Mouse (Mus musculus) liver, adult (tissue): ENCODE measurements at regions not wholly inside any gene's neighbourhood (a gene's known extent, or its start where the extent isn't known, plus 50 kb on each side); places are given as distances from the start of the nearest gene placed in this dataset.

Experiments used
- GATA4 ChIP-seq: IDR thresholded peaks from 2 replicates; pipeline ENCODE4 v1.6.1; 2014; ENCODE audit warnings: mild to moderate bottlenecking, low read length; ENCODE audit not compliant: insufficient replicate concordance

- no peak for TF ChIP-seq GATA4
Observed at GRCm38 (mm10) chr17:79481112-79481738, 126.3 kb upstream of the Cdc42ep3 start.

GRCm38 (mm10) chr17:79481936-79482335 lies 127.0 kb upstream of the Cdc42ep3 start:
- no peak for TF ChIP-seq GATA4

GRCm38 (mm10) chr17:79485239-79485638 lies 126.4 kb upstream of the Rmdn2 start:
- no peak for TF ChIP-seq GATA4

- TF ChIP-seq GATA4, result no peak
Observed at GRCm38 (mm10) chr17:79489306-79489705, 122.4 kb upstream of the Rmdn2 start.

- no peak for TF ChIP-seq GATA4
Observed at GRCm38 (mm10) chr17:79497629-79498028, 114.0 kb upstream of the Rmdn2 start.

- no peak for TF ChIP-seq GATA4
Observed at GRCm38 (mm10) chr17:79498321-79498720, 113.3 kb upstream of the Rmdn2 start.

- no peak for TF ChIP-seq GATA4
Observed at GRCm38 (mm10) chr17:79501031-79501474, 110.6 kb upstream of the Rmdn2 start.

- no peak for TF ChIP-seq GATA4
Observed at GRCm38 (mm10) chr17:79501926-79502325, 109.7 kb upstream of the Rmdn2 start.

- no peak for TF ChIP-seq GATA4
Observed at GRCm38 (mm10) chr17:79503037-79503436, 108.6 kb upstream of the Rmdn2 start.

- no peak for TF ChIP-seq GATA4
Observed at GRCm38 (mm10) chr17:79504209-79504608, 107.5 kb upstream of the Rmdn2 start.

GRCm38 (mm10) chr17:79505565-79505964 lies 106.1 kb upstream of the Rmdn2 start:
- no peak for TF ChIP-seq GATA4

GRCm38 (mm10) chr17:79509281-79509680 lies 102.4 kb upstream of the Rmdn2 start:
- no peak for TF ChIP-seq GATA4

GRCm38 (mm10) chr17:79509957-79510710 lies 101.5 kb upstream of the Rmdn2 start:
- TF ChIP-seq GATA4, result no peak

- no peak for TF ChIP-seq GATA4
Observed at GRCm38 (mm10) chr17:79511218-79511617, 100.4 kb upstream of the Rmdn2 start.

GRCm38 (mm10) chr17:79514076-79514475 lies 97.6 kb upstream of the Rmdn2 start:
- TF ChIP-seq GATA4, result no peak

- no peak for TF ChIP-seq GATA4
Observed at GRCm38 (mm10) chr17:79518185-79518584, 93.5 kb upstream of the Rmdn2 start.
